Mouse (Mus musculus): ENCODE measurements around the gene Exoc6b. TPM values are rescaled to one million over a fixed set of nuclear protein-coding genes. Genes with fewer than 3 reads are reported as not detected.

Gene Exoc6b
- polyA plus RNA-seq (2015; fragmentation: Nextera tagmentation; extraction: Ambion mirVana) = 13.6 and 14.2 TPM in 2 replicates

DNA sequence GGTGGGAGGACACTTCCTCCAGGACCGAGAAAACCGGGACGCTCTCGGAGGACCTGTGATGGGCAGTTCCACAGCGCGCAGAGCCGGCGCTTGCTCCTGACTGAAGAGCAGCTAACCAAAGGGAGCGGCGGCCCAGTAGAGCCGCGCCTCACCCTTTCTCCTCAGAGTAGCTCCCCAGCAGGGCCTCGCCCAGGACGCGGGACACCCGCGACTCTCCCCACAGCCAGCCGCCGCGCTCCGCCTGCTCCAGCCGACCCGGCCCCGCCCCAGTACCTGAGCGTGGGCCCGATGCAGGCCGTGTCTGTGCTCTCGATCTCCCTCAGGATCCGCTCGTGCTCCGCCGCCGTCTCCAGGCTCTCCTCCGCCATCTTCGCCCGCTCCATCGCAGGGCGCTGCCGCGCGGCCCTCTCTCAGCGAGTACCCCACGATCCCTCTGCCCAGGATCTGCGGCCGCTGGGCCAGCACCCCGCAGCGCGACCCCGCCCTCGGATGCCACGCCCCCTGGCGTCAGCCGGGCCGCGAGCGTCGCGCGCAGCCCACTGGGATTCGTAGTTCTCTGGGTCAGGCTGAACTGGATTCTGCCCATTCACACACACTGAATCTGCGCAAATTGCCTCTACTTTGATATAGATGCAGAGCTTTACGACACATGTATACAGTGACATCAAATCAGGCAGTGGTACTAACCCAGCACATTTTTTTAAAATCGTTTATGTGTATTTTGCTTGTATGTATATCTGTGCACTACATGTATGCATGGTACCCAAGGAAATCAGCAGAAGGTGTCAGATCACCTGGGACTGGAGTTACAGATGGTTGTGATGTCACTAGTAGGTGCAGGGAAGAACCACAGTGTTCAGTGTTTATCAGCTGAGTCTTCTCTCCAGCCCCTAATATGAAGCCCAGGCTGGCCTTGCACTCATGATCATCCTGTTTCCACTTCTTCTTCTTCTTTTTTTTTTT, at the start of gene Exoc6b:
TSS of gene Exoc6b (minus strand) at position 491 of the 963 bp plus-strand sequence.

DNA sequence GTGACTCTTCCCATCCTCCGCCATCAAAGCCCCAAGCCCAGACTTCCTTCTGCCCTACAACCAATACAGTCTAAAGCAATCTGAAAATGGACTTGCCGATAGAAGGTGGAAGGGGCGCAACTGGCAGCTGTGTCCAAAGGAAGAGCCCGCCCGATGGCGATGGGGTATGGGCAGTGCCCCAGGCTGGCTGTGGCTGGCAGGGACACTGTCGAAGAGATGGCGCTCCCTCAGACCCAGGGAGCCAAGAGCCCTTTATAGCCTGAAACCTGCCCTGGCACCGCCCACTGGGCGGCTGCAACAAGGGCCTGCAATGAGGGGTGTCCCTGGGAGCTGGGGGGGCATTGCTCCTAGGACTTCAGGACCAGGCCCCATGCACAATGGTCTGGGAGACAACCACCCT, 475.6 kb downstream of the Exoc6b start, which contains the start of gene Cyp26b1:
TSS of gene Cyp26b1 (minus strand) at position 216 of the 400 bp plus-strand sequence.

Other genes starting within 250 kb of the Exoc6b start
- gene Spr, start 68.3 kb upstream of the Exoc6b start, polyA plus RNA-seq (2015; fragmentation: Nextera tagmentation; extraction: Ambion mirVana) = 37.0 and 37.8 TPM in 2 replicates
- gene Emx1, start 117.9 kb upstream of the Exoc6b start, polyA plus RNA-seq (2015; fragmentation: Nextera tagmentation; extraction: Ambion mirVana) = not detected in 2 replicates